Mouse (Mus musculus) bone marrow, adult 2 months (tissue): Measurements from ENCODE around the gene Erbb2.

Experiments
- CTCF ChIP-seq: fragments of 200-500 bp; IDR thresholded peaks from 2 replicates; pipeline ENCODE4 v1.5.1; 2011; ENCODE audit warnings: low read length, control low read depth; ENCODE audit not compliant: control insufficient read depth, insufficient read depth
- POLR2A ChIP-seq: fragments of 200-500 bp; IDR thresholded peaks from 2 replicates; pipeline ENCODE4 v1.6.1; 2011; ENCODE audit warnings: low read depth, mild to moderate bottlenecking, control low read depth, low read length, borderline replicate concordance; ENCODE audit not compliant: control insufficient read depth

DNA sequence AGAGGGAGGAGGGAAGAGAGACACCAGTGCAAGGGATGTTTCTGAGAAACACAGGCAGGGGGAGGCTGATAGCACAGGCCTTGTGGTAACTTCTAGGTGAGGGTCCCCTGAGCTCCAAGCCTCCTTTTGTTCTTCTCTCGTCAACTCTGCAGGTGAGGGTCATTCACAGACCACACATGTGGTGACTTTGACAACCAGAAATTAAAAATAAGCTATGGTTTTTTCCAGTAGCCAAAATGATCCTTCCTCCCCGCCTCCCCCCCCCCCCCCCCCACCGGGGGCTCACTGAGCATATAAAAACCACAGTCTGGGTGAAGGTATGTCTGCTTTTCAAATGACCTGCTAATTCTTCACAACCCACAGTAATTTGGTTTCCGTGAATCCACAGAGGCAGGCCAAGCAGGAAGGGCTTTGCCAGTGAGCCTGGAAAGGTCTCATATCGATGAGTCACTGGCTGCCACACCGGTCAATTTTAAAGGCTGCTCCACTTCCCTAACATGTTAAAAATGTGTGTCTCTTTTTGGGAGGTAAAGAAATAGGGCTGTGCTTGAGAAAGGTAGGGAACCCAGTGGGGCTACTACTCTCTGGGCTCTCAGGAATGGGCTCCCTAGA, 48.9 kb downstream of the Erbb2 start:
- TF ChIP-seq CTCF: no peak
- no peak for TF ChIP-seq POLR2A
